17 mouse cellular contexts compared by ENCODE assay signal in the genomic region with DNA sequence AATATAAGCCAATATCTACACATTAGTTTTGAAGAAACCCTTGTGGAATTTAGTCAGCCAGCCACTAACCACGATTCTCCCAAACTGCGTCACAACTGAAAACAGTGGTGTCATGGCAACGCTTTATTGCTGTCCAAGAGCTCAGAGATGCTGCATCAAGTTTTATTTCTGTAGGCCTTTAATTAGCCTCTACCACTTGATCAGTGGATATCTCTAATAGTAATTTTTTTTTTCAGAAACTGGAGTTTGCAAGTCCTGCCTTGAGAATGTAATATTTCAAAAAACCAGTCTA.
DNase-seq lines count a peak whose midpoint lies in the region; ATAC-seq lines count a peak whose summit lies in the region.
"Had no signal": no experiment of that assay in that cellular context is flagged by ENCODE, and none has a peak within 500 bp of the region (broad histone marks: within the 10 kb centered on the region; RNA-seq: fewer than 3 reads in every experiment).

No protein-coding gene starts in this region.

- no peaks in the 10 kb centered on the region for H3K27me3 ChIP-seq in embryonic facial prominence, embryonic 11.5 days (ENCODE audit: control insufficient read depth, insufficient read depth, low read length)
- no peaks in the 10 kb centered on the region for H3K27me3 ChIP-seq in embryonic facial prominence, embryonic 10.5 days (replicated peaks; ENCODE audit: low read depth, poor library complexity, severe bottlenecking)
- no peaks in the 10 kb centered on the region for H3K27me3 ChIP-seq in neural tube, embryonic 11.5 days (ENCODE audit: control insufficient read depth, insufficient read depth, low read length)
- peaks cover 10% of the 10 kb centered on the region for H3K27me3 ChIP-seq in neural tube, embryonic 15.5 days (replicated peaks)
- H3K27me3 ChIP-seq in forebrain, embryonic 14.5 days (replicated peaks; ENCODE audit: control insufficient read depth, insufficient read depth, low read length), result no peaks in the 10 kb centered on the region
- H3K27me3 ChIP-seq: limb, embryonic 12.5 days; liver, embryonic 15.5 days; stomach, embryonic 15.5 days had no signal

- DNase-seq in embryonic facial prominence, embryonic 11.5 days (ENCODE audit: low spot score), result peak; percentile 12
- DNase-seq in embryonic facial prominence, embryonic 10.5 days (ENCODE audit: low spot score), result no peak
- peak; percentile 35 for DNase-seq in neural tube, embryonic 11.5 days (ENCODE audit: low spot score)
- peak; percentile 68 for DNase-seq in forebrain, embryonic 14.5 days (ENCODE audit: low spot score)
- DNase-seq in telencephalon, adult 2 months (ENCODE audit: low read depth, low spot score), result peak; percentile 32
- no peak for DNase-seq in gastrocnemius, adult 18-20 months (ENCODE audit: low spot score)
- no peak for DNase-seq in gastrocnemius, adult 8-10 months (ENCODE audit: low spot score in 2 of 2)
- DNase-seq: cerebellum, postnatal 36 days; heart, adult 2 months; heart, postnatal 10 days; kidney, postnatal 10 days; thymus, postnatal 14 days had no signal

- H3K36me3 ChIP-seq in embryonic facial prominence, embryonic 11.5 days (replicated peaks; ENCODE audit: control insufficient read depth, insufficient read depth, low read depth, low read length), result no peaks in the 10 kb centered on the region
- no peaks in the 10 kb centered on the region for H3K36me3 ChIP-seq in embryonic facial prominence, embryonic 10.5 days (replicated peaks)
- H3K36me3 ChIP-seq in neural tube, embryonic 11.5 days (ENCODE audit: control insufficient read depth, insufficient read depth, low read length), result no peaks in the 10 kb centered on the region
- no peaks in the 10 kb centered on the region for H3K36me3 ChIP-seq in neural tube, embryonic 15.5 days
- H3K36me3 ChIP-seq in forebrain, embryonic 14.5 days (ENCODE audit: control insufficient read depth, insufficient read depth, low read length), result no peaks in the 10 kb centered on the region
- H3K36me3 ChIP-seq: limb, embryonic 12.5 days; liver, embryonic 15.5 days; stomach, embryonic 15.5 days had no signal

- no peaks in the 10 kb centered on the region for H3K4me1 ChIP-seq in embryonic facial prominence, embryonic 11.5 days (ENCODE audit: control insufficient read depth, insufficient read depth, low read length)
- peaks cover 7% of the 10 kb centered on the region; the same call in 1 of the 2 replicates for H3K4me1 ChIP-seq in embryonic facial prominence, embryonic 10.5 days
- H3K4me1 ChIP-seq in neural tube, embryonic 11.5 days (ENCODE audit: control insufficient read depth, insufficient read depth, low read length), result peaks cover 3% of the 10 kb centered on the region; the same call in 1 of the 2 replicates
- peaks cover 10% of the 10 kb centered on the region for H3K4me1 ChIP-seq in neural tube, embryonic 15.5 days
- peaks cover 12% of the 10 kb centered on the region for H3K4me1 ChIP-seq in forebrain, embryonic 14.5 days (ENCODE audit: control insufficient read depth, insufficient read depth, low read length)
- H3K4me1 ChIP-seq: limb, embryonic 12.5 days; liver, embryonic 15.5 days; stomach, embryonic 15.5 days had no signal

- WGBS in embryonic facial prominence, embryonic 11.5 days, result 74% methylated on average over 3 of the region's 3 CpGs
- WGBS in embryonic facial prominence, embryonic 10.5 days, result 74% methylated on average over 3 of the region's 3 CpGs
- 42% methylated on average over 3 of the region's 3 CpGs for WGBS in neural tube, embryonic 11.5 days
- 28% methylated on average over 3 of the region's 3 CpGs for WGBS in neural tube, embryonic 15.5 days
- WGBS in forebrain, embryonic 14.5 days, result 17% methylated on average over 3 of the region's 3 CpGs

- H3K9me3 ChIP-seq in embryonic facial prominence, embryonic 11.5 days (replicated peaks; ENCODE audit: control insufficient read depth, low read length), result no peaks in the 10 kb centered on the region
- H3K9me3 ChIP-seq in embryonic facial prominence, embryonic 10.5 days, result peaks cover 5% of the 10 kb centered on the region; the same call in 1 of the 2 replicates
- no peaks in the 10 kb centered on the region for H3K9me3 ChIP-seq in neural tube, embryonic 11.5 days (ENCODE audit: control insufficient read depth, low read length)
- 0 out of 2 replicates have a peak, but pooled peaks cover 3% of the 10 kb centered on the region for H3K9me3 ChIP-seq in neural tube, embryonic 15.5 days (replicated peaks)
- H3K9me3 ChIP-seq in forebrain, embryonic 14.5 days (replicated peaks; ENCODE audit: control insufficient read depth, low read length), result no peaks in the 10 kb centered on the region
- H3K9me3 ChIP-seq: liver, embryonic 15.5 days; stomach, embryonic 15.5 days had no signal

- H3K27ac ChIP-seq in embryonic facial prominence, embryonic 11.5 days (replicated peaks; ENCODE audit: low read depth, low read length), result no peak overlapping the region
- H3K27ac ChIP-seq in embryonic facial prominence, embryonic 10.5 days (replicated peaks), result no peak overlapping the region
- no peak overlapping the region for H3K27ac ChIP-seq in neural tube, embryonic 11.5 days (ENCODE audit: low read depth, low read length)
- no peak overlapping the region for H3K27ac ChIP-seq in neural tube, embryonic 15.5 days (replicated peaks)
- H3K27ac ChIP-seq in forebrain, embryonic 14.5 days (ENCODE audit: low read depth, low read length), result no peak overlapping the region
- H3K27ac ChIP-seq: heart, adult 2 months; limb, embryonic 12.5 days; liver, embryonic 15.5 days; stomach, embryonic 15.5 days had no signal

- no peak overlapping the region for H3K4me2 ChIP-seq in embryonic facial prominence, embryonic 11.5 days (ENCODE audit: low read depth, low read length)
- H3K4me2 ChIP-seq in neural tube, embryonic 11.5 days (ENCODE audit: low read depth), result no peak overlapping the region
- no peak overlapping the region for H3K4me2 ChIP-seq in neural tube, embryonic 15.5 days
- no peak overlapping the region for H3K4me2 ChIP-seq in forebrain, embryonic 14.5 days (ENCODE audit: low read length)
- H3K4me2 ChIP-seq: limb, embryonic 12.5 days; liver, embryonic 15.5 days; stomach, embryonic 15.5 days had no signal

- no peak for ATAC-seq in embryonic facial prominence, embryonic 11.5 days (replicated peaks; ENCODE audit: insufficient number of reproducible peaks, low FRiP score, low TSS enrichment, low read depth)
- peak; percentile 73 for ATAC-seq in neural tube, embryonic 11.5 days (ENCODE audit: insufficient read depth, low FRiP score, low TSS enrichment)
- no peak for ATAC-seq in neural tube, embryonic 15.5 days (ENCODE audit: low FRiP score)
- ATAC-seq in forebrain, embryonic 14.5 days, result peak; percentile 61
- ATAC-seq: intestine, embryonic 16.5 days had no signal

- H3K4me3 ChIP-seq in embryonic facial prominence, embryonic 11.5 days (ENCODE audit: low read depth, low read length), result no peak overlapping the region
- no peak overlapping the region for H3K4me3 ChIP-seq in embryonic facial prominence, embryonic 10.5 days
- H3K4me3 ChIP-seq in neural tube, embryonic 11.5 days (ENCODE audit: low read depth, low read length), result no peak overlapping the region
- H3K4me3 ChIP-seq in neural tube, embryonic 15.5 days (replicated peaks), result no peak overlapping the region
- H3K4me3 ChIP-seq in forebrain, embryonic 14.5 days (ENCODE audit: low read depth, low read length), result no peak overlapping the region
- H3K4me3 ChIP-seq: heart, adult 2 months; limb, embryonic 12.5 days; liver, embryonic 15.5 days; stomach, embryonic 15.5 days had no signal

- H3K9ac ChIP-seq in embryonic facial prominence, embryonic 11.5 days (replicated peaks; ENCODE audit: low read length), result no peak overlapping the region
- no peak overlapping the region for H3K9ac ChIP-seq in neural tube, embryonic 11.5 days (ENCODE audit: low read length)
- H3K9ac ChIP-seq in neural tube, embryonic 15.5 days (replicated peaks), result no peak overlapping the region
- H3K9ac ChIP-seq in forebrain, embryonic 14.5 days (ENCODE audit: low read length), result no peak overlapping the region
- H3K9ac ChIP-seq: limb, embryonic 12.5 days; liver, embryonic 15.5 days; stomach, embryonic 15.5 days had no signal

Comparison
In these comparisons a context has a peak if more than half of its experiments do, and no peak if none do; other contexts are left out.
1. ATAC-seq: peak in neural tube, embryonic 11.5 days (single experiment) and forebrain, embryonic 14.5 days (single experiment); none in embryonic facial prominence, embryonic 11.5 days (single experiment) and neural tube, embryonic 15.5 days (single experiment).
2. DNase-seq: peak in embryonic facial prominence, embryonic 11.5 days (single experiment), neural tube, embryonic 11.5 days (single experiment), forebrain, embryonic 14.5 days (single experiment) and telencephalon, adult 2 months (single experiment); none in embryonic facial prominence, embryonic 10.5 days (single experiment), gastrocnemius, adult 18-20 months (single experiment) and gastrocnemius, adult 8-10 months (0 of 2).